Mouse (Mus musculus) megakaryocyte-erythroid progenitor cell, adult 5-6 weeks (primary cell): ENCODE results near the gene Hoxd12. TPM values are rescaled to one million over a fixed set of nuclear protein-coding genes. Genes with fewer than 3 reads are reported as not detected.

ENCODE experiments used
- ATAC-seq: replicated peaks from 2 replicates; pipeline ENCODE4 v1.8.0; 2016; ENCODE audit warnings: mild to moderate bottlenecking, inconsistent platforms; ENCODE audit not compliant: severe bottlenecking, poor library complexity, low FRiP score, low TSS enrichment
- total RNA-seq, 2 experiments: library from RNA; stranded (forward) in 1 of 2; stranded (reverse) in 1 of 2; fragments of 200-1000, 215-1000 nt in 1 of 2; fragments of >200 nt in 1 of 2; fragmentation: Nextera tagmentation in 1 of 2; gene quantifications; 2 replicates each; pipeline ENCODE4 v1.2.3; 2014 to 2017

Hoxd12 gene
- total RNA-seq, 2 experiments from 2014 or later = not detected

DNA sequence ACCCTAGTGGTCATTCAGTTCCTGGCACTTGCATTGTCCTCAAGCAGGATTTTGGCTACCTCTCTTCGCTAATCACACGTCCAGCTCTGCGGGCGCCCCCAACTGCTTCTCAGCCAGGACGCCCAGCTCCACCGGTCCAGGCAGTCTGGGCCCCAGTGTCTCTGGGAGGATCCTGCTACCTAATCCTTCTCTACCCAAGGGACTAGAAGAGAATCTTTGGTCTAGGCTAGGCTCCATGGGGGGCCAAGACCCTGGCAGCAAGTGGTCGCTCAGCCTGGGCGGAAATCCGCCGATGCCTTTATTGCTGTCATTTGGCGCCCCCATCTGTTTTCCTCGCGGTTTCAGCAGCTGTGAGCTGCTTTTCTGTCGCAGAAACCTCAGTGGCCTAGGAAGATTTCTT is 13.1 kb upstream of the Hoxd12 start:
- 0 out of 2 replicates have a peak, but pooled peaks have one; percentile 40 for ATAC-seq

DNA sequence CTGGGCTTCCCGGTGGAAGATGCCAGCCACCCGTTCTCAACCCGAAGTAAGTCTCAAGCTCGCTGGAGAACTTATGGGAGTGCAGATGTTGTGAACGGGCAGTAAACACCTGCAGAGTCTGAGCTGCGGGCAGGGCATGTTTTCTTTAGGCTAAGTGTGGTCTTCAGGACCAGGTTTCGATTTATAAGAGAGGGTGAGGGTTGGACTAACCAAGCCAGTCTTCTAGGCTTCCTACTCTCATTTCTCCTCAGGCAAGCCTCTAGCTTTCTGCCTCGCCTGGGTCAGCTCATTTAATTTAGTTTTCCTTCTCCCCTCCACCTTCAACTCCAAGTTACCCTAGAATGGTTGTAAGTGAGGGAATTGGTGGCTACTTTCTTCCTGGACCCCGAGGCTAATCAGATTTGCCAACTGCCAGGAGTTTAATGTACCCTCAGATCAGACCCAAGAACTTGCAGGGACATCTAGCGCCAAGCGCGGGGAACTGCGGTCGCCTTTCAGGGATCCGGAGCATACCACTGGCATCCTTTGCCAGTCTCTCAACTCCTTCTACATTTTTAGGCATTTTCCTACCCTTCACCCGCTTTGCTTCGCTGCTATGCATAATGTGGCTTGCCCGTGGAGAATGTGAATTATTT is 11.4 kb upstream of the Hoxd12 start:
- ATAC-seq = peak; percentile 68; the same call in 1 of the 2 replicates

DNA sequence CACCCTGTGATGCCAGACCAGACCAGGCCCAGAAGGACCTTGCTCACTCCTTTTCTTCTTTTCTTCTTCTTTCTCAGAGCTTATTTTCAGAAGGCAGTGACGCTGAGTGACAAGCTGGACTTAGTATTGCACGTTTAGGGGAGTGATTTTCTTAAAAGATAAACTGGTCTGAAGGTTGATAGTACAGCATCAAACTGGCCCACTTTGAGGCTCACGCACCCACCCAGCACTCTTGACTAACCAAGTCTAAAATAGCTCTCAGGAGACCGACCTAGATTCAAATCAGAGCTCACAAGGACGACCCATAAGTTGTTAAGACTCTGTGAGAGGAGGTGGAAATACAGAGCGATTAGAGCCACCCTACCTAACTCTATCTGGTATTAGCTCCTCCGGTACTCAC is 8.4 kb upstream of the Hoxd12 start:
- no peak for ATAC-seq

DNA sequence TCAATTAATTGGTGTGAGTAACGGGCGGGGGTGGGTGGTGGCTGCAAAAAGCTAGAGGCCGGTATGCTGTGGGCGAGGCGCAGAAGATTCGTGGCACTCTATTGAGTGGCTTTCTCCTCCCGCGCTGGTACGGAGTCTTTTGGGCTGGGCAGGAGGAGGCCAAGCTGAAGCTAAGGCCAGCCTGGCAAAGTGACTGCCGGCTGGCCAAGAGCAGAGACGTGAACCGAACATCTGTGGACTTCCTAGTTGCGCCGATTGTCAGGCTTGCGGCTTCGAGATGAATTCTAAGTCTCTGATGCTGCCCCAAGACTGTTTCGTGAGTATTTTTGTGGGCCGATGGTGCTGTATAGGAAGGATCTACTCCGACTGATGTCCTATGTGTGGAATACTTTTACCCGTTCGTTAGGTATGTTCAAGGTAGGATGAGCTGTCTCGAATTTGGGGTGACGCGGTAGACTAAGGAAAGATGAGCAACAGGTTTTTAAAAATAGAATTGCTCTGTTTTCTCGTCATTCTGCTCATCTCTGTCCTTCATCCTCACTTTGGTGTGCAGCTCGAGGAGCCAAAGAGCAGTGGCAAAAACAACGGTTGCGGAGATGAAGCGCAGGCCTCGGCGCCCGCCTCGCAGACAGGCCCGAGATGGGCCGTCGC is 7.5 kb upstream of the Hoxd12 start:
- no peak for ATAC-seq

DNA sequence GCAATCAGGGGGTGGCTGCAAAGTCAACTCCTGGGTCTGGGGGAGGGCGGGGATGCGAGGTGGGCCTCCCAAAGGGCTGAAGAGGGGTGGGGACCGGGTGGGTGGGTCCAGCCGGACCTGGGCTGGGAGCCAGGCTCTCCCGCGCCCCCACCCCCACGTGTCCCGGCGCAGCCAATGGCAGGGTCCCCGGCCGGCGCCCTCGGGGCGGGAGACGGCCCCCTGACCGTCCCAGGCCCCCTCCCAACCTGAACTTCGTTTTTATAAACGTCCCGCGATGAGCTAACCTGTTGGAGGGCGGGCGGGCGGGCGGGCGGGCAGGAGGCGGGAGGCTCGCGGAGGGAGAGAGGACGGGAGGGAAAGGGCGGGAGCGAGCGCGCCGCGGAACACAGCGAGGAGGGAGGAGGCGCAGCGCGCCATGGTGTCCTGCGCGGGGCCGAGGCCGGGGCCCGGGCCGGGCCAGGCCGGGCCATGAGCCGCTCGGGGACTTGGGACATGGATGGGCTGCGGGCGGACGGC is 6.9 kb upstream of the Hoxd12 start, which contains the start of gene Hoxd13:
Gene Hoxd13 (plus strand): TSS at position 469 of the 516 bp plus-strand sequence.
- no peak for ATAC-seq

DNA sequence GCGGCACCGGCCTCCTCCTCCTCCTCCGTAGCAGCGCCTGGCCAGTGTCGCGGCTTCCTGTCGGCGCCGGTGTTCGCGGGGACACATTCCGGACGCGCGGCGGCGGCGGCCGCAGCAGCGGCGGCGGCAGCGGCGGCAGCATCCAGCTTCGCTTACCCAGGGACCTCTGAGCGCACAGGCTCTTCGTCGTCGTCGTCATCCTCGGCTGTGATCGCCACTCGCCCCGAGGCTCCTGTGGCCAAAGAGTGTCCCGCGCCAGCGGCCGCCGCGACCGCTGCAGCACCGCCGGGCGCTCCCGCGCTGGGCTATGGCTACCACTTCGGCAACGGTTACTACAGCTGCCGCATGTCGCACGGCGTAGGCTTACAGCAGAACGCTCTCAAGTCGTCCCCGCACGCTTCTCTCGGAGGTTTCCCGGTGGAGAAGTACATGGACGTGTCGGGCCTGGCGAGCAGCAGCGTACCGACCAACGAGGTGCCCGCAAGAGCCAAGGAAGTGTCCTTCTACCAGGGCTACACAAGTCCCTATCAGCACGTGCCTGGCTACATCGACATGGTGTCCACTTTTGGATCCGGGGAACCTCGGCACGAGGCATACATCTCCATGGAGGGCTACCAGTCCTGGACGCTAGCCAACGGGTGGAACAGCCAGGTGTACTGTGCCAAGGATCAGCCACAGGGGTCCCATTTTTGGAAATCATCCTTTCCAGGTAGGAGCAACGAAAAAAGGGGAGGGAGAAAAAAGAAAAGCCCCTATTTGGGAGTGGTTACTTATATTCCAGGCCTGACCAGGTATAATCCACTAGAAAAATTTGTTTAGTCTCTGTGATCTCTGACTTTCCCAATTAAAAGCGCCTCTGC is 6.2 kb upstream of the Hoxd12 start:
- no peak for ATAC-seq

DNA sequence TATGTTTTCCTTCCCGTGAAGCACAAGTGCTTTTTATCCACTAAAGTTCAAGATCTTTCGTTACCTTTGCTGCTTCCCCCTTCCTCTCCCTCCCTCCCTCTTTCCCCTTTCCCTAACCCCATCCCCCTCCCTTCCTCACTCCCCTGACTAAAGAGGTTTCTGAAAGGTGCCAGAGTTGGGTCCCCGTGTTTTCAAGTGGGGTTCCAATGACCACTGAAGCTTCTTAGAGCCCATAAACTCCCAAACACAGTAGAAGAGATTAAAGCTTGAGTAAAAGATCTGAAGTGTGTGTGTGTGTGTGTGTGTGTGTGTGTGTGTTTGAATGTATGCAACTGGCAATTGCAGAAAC is 5.6 kb upstream of the Hoxd12 start:
- no peak for ATAC-seq

DNA sequence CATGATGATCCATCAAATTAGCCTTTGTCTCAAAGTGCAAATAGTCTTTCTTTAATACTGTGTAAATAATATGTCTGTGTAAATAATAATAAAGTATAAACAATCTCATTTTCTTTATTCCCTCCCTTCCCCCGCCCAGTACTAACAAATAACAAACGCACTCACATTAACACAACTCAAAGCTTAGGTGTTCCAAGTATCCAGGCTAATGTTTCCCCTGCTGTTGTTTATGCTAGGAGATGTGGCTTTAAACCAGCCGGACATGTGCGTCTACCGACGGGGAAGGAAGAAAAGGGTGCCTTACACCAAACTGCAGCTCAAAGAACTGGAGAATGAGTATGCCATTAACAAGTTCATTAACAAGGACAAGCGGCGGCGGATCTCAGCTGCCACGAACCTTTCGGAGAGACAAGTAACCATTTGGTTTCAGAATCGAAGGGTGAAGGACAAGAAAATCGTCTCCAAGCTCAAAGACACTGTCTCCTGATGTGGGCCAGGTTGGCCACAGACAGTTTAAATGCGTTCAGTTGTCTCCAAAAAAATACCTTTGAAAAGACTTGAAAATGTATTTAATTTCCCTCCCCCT is 5.1 kb upstream of the Hoxd12 start:
- no peak for ATAC-seq

DNA sequence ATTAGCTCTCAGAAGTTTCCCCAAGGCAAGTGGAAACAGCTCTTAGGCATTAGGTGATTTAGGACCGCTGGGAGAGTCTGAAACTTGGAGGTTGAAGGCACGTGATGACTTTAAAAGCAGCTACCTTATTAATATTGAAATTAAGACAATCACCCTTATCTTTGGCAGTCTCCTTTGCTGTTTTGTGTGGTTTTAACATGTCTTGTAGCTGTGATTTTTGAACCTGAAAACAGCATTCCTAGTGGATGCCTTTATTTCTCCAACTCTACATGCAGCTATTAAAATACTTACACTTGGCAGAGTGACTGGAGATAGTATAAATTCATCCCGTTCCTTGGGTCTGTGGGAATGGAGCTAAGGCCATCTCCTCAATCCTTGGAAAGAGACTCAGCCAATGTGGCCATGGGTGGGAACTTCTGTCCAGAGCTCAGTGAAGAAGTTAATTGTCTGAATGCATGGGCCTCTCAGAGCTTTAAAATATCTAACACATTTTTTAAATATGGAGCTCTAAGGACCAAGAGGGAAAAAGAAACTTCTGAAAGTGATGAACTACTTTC is 4.1 kb upstream of the Hoxd12 start:
- ATAC-seq = no peak

DNA sequence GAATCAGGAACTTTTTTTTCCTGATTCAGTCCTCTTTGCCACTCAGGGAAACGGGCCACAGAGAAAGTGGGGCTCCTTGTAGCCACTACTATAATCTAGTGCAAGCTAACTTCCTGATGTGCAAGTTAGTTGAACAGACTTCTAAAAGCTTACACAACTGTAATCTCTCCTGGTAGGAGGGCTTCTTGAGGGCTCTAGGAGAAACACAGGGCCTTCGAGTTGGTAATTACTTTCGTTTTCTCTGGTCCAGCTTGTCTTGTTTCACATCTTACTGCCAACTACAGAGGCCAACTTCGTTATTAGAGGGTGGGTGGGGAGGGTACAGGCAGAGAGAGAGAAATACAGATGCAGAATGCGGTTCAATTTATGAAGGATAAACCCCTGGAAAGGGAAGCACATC is 3.0 kb upstream of the Hoxd12 start:
- ATAC-seq = no peak

DNA sequence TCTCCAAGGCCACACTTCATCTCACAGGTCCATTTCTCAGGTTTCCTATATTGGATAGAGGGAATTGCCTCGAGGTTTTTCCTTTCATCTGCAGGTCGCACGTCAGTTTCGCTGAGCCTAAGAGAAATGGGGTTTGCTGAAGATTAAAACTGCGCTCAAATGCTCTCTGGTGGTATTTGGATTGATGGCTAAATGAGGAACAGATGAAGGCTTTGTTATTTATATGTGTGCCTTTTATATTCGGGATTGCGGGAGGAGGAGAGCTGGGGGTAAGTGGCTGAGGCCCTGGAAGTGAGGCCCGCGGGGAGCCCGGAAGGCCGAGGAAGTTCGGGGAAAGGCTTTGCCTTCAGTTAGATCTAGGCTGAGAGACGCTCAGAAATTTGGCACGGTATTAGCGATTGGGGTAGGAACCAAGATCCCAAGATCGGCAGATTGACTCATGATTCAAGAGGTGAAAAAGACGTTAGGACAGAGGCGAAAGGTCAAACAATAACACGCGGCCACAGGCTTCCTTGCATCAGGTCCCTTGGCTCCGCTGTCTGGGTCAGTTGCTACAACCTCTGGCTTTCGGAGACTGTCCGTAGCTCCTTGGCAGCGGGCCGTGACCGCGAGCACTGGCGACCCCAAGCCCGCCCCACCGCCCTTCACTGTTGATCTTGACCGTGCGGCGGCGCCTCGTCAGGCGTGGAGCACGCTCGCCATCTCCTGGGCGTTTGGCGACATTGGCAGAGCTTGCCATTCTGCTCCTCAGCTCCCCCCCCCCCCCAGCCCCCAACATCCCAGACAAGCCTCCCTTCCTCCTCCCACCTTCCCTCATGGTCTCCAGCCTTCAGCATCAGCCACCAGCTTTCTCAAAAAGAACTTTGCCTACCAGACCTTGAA is 2.1 kb upstream of the Hoxd12 start:
- peak; percentile 69 for ATAC-seq

DNA sequence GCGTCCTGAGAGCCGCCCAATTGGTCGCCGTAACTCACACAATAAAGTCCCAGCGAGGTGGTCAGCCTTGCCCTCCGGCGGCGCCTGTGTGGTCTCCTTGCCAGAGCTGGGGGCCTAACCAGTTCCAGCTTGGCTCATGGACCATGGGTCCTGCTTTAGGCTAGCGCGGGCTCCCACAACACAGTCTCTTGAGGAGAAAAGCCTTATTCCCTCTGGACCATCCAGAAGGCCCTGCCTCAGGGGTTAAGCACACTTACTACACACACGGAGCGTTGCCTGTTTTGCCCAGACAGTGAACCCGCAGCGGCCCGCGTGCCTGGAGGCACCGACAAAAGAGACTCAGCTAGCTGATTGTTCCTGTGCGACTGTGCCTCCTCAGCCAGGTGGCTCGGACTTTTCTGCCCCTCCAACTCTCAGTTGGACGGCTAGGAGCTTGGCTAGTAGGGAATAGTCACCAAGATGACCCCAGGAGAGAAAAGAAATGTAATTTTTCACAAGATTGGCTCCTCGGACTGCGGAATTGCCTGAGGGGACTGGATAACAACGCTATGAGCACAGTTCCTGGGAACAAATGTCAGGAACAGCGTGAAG is 883 bp upstream of the Hoxd12 start:
- ATAC-seq = no peak

DNA sequence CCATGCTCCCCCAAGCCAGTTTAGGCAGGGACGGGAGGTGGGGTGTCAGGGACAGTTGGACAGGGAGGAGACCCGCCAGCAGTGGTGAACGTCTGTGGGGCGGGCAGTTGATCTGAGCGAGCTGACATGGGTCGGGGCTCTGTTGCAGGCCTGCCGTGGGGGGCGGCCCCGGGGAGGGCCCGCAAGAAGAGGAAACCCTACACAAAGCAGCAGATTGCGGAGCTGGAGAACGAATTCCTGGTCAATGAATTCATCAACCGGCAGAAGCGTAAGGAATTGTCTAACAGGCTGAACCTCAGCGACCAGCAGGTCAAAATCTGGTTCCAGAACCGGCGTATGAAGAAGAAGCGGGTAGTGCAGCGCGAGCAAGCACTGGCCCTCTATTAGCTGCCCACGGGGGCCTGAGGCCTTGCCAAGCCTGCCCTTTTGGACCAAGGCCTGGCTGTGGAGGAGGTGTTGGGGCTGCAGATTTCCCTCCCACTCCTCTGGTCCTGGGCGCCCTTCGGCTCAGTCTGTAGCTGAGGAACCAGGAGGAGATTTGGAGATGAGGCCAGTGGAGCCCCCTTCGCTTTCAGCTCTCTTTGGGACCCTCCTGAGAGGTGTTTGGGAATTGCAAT is 961 bp downstream of the Hoxd12 start:
- no peak for ATAC-seq

DNA sequence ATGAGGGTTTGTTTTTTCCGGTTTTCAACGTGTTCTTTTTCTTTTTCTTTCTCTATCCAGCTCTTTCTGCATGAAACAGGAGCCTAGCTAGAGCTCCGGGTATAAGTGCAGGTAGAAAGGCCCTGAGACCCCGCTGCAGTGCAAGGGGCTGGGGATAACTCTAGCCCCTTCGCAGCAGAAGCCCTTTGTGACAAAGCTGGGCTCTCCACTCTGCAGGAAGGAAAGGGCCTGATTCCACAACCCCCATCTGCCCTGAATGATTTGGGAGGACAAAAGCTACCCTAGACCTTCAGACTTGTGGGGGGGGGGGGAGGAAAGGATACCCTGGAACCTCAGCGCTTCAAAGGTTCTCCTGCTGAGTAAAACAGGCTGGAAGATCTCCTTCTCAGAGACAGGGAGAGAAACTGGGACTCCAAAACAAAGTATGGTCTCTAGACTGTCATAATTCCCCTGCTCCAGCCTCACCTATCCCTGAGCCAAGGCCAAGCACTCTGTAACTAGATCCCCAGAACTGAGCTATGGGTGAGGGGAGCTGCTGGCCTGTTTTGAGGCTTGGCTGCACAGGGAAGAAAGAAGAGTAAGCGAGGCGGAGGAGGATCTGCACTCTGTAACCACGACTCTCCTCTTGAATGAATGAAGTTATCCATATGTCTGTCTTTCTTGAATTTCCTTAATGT is 1.7 kb downstream of the Hoxd12 start:
- ATAC-seq = no peak

DNA sequence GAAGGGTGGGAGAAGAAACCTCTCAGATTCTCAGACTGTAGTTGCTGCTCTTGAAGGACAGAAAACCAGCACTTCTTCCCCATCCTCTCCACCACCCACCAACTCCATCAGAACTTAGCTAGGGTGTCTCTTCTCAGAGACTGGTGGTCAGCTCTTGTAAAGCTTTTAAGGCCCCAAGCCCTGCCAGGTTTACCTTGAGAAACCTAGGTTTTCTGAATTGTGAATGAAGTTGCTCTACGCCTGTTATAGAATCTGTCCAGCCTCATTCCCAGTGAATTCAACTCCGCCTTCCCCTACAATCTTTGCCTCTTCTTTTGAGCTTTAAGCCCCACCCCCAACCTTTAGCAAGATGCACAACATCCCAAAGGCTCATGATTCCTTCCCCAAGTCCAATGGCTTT is 2.3 kb downstream of the Hoxd12 start:
- ATAC-seq = no peak

DNA sequence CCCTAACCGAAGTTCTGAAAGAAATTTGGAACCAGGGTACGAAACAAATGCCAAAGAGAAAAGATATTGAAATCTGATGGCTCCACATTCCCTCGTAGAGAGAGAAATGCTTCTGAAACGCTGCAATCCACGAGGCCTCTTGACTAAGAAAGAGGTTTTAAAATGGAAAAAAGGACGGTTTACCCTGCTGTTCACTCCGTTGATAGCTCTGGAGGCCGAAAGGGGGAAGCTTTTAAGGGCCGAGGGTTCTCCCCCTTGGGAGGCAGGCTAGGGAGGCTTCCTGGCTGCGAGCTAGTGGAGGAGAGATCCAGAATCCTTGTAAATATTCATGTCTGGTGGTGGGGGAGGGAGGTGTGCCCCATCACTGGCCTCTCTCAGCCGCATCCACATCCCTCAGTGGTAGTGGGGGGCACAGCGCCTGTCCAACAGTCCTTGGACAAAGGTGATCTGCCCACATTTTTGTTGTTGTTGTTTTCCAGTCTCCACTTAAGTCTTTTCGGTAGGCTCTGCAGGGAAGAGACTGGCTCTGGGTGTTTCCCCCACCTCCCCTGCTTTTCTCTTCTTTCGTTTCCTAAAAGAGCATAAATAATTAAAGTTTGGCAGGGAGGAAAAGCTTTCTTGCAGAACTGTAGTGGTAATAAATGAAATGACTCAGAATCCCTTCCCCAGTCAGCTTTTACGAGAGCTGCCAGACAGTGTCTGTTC is 4.2 kb downstream of the Hoxd12 start, which contains the start of gene Hoxd11:
Gene Hoxd11 (plus strand): TSS at position 667 of the 705 bp plus-strand sequence.
- no peak for ATAC-seq

DNA sequence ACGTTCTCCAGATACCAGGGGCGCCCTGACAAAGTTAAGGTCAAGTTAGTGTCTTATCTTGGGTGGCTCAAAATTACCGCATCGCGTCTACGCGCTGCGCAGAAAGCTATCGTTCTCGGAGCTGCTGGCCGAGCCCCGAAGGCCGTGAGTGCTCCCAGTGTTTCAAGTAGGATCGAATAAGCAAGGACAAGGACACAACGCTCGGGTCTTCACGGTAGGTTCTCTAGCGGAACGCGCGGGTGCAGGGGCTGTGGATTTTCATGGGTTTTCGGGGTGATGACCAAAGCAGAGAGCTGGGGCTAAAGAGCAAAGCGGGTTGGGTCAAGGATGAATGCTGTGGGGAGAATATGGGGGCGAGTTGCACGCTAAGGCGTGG is 4.8 kb downstream of the Hoxd12 start:
- ATAC-seq = no peak
